Mouse (Mus musculus) small intestine, adult 2 months (tissue): ENCODE data around the gene Herc1.

Experiments used
- CTCF ChIP-seq: fragments of 200-500 bp; IDR thresholded peaks from 2 replicates; pipeline ENCODE4 v1.5.1; 2012; ENCODE audit warnings: low read depth, mild to moderate bottlenecking, control low read depth, inconsistent platforms, low read length, moderate library complexity, mixed read lengths; ENCODE audit not compliant: insufficient replicate concordance, insufficient read length; ENCODE audit errors: extremely low read depth
- POLR2A ChIP-seq: fragments of 200-500 bp; IDR thresholded peaks from 2 replicates; pipeline ENCODE4 v1.6.1; 2012; ENCODE audit warnings: low read depth, mild to moderate bottlenecking, control low read depth, inconsistent platforms, low read length, moderate library complexity

GRCm38 (mm10) chr9:66306414-66306813, 43.8 kb upstream of the Herc1 start:
- TF ChIP-seq POLR2A: no peak
- no peak for TF ChIP-seq CTCF
